Mouse (Mus musculus) heart, adult 9 months (tissue): ENCODE measurements around the gene Hinfp.
"Not testable (repeated sequence)": the region's sequence is repeated elsewhere in the genome, so short reads cannot be mapped to it uniquely, and the experiment has no call there.

Source experiments
- DNase-seq, 2 experiments: peaks; one replicate each; pipeline ENCODE4 v3.0.0; 2022; ENCODE audit warnings: low spot score in 2 of 2

The Hinfp gene

DNA sequence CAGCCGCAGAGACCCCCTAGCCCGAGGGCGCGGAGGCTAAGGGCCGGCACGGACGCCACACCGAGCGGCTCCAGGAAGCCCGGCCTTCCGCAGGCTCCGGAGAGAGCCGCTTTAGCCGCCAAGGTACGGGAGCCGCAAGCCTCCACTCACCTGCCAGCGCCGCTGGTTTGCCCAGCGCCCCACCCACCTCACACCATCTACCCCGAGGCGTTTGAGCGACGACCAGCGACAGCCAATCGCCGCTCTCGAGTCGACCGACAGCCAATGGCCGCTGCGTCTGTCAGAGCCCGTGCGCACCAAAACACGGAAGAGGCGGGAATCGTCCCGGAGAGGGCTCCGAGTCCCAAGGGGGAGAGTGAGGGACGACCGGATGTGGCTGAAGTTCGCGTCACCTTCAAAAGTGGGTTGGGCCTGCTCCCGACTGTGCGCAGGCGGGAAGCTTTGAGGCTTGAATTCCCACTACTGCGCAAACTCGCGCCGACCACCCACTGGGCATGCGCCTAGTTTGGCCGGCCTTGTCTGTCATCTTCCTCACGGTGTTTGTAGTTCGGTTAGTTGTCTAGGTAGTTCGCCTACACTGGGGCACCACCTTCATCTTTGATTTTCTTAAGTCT lies at the start of gene Hinfp:
Hinfp (minus strand) TSS at position 206 of the 614 bp plus-strand sequence.
- peak; percentile 99 for DNase-seq

DNA sequence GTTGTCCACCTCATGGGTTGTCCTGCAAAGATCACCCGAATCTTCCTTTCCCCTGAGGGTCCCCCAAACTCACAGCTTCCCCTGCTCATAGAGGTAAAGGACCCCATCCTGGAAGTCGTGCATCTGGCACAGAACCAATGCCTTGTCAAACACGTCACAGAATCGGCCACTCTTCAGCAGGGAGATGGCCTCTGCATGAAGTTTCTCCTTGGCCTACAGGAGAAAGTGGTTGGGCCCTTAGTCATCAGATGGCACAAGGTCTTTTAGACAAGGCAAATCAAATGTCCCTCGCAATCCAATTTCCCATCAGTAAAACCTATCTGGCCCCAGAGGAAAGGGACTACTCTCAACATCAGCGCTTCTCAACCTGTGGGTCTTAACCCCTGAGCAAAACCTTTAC lies 47.7 kb upstream of the Hinfp start:
- no peak for DNase-seq

DNA sequence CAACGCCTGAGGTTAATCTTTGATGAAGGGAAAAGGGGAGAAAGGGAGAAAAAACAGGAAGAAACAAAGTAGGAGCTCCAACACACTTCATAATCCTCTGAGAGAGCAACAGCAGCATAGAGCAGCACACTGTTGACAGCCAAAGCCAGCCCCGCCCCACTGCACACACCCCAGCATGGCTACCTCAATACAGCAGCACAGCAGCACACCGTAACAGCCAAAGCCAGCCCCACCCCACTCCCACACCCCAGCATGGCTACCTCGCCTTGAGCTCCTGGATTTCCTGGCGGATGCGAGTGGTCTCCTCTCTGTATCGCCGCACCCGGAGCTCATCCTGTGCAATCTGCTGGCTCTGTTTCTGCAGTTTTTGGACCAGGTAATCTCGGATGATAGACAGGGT lies 46.9 kb upstream of the Hinfp start:
- DNase-seq = no peak

DNA sequence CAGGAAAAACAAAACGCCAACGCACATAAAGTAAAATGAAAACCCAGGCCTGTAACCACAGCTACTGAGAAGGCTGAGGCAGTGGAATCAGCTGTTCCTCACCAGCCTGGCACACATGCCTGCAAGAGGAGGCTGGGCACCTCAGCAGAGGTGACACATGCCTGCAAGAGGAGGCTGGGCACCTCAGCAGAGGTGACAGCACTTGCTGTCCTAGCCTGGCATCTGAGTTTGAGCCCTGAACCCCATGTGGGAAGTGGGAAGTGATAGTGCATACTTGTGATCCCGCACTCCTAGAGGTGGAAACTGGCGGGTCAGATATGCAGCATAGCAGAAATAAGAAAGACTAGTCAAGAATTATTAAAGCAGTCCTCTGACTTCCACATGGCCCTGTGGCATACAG lies 45.9 kb upstream of the Hinfp start:
- DNase-seq = no peak

DNA sequence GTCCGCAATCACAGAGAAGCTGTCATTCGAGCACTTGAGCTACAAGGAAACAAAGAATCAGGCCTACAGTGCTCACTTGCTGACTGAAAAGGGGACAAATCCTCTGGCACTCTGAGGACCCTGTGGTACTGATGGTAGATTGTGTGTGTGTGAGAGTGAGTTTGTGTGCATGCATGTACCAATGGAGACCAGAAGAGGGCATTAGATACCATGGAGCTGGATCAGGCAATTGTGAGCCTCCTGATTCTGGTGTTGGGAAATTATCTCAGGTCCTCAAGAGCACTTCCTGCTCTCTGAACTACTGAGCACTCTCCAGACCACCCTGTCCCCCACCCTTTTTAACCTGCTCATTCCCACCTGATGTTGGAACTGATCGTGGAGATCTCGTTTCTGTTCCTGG lies 43.1 kb upstream of the Hinfp start:
- DNase-seq = no peak

DNA sequence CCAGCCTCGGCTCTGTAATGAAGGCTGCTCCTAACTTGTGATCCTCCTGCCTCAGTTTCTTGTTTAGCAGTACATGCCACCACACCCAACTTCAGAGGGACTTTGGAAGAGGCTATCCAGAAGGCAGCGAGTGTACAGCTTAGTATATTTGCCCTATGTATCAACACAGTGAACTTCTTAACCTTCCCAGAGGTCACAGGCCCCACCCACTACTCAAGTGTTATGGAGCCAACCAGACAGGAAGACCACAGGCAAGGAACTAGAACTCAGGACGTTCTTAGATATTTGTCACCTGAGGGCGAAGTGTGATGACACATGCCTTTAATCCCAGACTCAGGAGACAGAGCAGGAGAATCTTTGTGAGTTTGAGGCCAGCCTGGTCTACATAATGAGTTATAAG lies 42.1 kb upstream of the Hinfp start:
- DNase-seq = no peak

DNA sequence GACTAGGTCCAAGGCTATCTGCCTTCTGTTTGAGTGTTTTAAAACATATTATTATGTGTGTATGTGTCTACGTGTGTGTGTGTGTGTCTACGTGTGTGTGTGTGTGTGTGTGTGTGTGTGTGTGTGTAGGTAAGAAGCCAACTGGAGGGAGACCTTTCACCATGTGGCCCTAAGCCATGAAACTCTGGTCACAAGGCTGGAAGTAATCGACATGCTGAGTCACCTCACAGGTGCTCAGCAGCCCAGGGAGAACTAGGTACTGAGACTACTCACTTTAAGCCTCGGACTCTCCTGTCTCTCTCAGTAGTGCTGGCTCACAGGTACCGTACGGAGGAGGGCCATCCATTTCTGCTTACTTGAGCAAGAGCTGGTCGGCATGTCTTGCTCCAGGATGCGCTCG lies 41.7 kb upstream of the Hinfp start:
- no peak for DNase-seq

DNA sequence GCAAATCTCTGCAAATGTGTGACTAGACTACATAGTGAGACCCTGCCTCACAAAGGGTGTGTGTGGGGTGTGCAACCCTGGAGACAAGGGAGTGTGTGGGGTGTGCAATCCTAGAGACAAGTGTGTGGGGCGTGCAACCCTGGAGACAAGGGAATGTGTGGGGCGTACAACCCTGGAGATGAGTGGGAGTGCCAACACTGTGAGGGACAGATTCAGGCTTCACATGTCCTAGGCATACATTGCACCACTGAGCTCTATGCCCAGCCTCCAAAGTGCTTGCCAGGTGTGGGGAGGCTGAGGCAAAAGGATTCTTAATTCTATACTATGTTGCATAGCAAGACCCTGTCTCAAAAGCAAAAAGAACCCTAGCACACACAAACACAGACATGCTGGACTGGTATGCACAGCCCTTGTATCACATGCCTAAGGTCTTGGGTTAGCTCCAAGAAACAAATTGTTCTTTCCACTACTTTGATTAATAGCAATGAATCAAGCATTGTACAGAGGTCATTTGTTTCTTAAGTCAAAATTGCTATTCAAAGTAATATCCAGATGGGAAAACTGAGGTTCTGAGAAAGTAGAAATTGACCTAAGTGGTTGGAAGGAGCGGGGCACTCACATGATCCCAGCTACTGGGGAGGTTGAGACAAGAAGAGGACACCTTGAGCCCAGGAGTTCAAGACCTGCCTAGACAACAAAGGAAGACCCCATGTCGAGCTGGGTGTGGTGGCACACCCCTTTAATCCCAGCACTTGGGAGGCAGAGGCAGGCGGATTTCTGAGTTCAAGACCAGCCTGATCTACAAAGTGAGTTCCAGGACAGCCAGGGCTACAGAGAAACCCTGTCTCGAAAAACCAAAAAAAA lies 40.3 kb upstream of the Hinfp start:
- DNase-seq = no peak

DNA sequence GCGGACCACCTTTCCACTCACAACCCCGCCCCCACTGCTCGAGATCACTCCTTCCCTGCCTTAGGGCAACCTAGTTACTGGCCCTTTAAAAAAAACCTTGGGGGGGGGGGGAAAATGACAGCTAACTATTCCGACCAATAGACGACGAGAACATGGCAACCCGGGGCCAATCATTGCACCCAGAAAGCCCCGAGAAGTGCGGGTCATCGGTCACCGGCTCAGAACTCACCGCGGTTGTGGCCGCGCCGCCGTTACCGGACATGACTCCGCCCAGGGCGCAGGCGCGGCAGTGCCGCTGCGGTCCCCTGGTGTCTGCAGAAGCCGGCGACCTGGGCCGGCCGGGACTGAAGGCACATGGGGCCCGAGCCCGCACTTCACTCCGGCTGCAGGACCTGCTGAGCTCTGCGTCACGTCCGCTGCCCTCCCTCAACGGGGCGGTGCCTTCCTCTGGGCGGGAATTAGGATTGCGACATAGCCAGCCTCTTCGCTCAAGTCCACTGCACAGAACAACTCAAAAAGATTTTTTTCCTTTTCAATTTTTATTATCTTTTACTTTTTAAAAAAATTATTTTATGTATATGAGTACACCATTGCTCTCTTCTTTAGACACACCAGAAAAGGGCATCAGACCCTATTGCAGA lies 38.4 kb upstream of the Hinfp start, which contains the start of gene Hmbs:
Hmbs (minus strand) TSS at position 448 of the 641 bp plus-strand sequence.
- peak; percentile 93 to 94 for DNase-seq

DNA sequence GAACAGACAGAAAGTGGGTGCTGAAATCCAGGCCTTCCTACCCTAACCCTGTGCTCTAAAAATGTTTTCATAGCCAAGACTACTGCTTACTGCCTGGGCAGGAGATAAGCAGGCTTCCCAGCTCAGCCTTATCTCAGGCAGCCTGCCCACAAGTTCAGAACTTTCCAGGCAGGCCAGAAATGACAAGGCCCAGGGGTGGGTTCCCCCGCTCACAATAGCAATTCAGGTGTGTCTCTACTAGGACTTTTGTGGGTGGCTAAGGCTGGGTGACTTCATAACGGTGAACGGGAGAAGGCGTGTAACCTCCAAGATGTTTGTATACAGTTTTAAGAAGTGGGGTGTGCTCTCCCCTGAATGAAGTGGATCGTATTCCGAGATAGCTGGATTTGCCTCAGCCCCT lies 37.8 kb upstream of the Hinfp start:
- DNase-seq = peak; percentile 48 to 62

DNA sequence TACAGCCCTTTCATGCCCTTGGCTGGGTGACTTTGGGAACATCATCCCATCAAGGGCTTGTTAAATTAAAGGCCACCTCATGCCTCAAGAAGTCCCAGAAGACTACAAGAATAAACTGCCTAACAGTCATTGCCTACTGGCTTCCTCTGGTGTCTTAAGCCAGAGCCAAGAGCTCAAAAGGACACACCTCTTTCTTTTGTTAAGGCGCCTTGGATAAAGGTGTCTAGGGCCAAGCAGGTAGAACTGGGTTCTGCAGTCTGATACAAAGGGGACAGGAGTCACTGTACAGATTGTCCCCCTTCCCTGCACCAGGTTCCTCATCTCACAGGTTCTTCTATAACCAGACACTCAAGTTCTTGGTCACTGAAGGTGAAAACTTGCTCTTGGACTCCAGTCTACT lies 37.1 kb upstream of the Hinfp start:
- no peak for DNase-seq

DNA sequence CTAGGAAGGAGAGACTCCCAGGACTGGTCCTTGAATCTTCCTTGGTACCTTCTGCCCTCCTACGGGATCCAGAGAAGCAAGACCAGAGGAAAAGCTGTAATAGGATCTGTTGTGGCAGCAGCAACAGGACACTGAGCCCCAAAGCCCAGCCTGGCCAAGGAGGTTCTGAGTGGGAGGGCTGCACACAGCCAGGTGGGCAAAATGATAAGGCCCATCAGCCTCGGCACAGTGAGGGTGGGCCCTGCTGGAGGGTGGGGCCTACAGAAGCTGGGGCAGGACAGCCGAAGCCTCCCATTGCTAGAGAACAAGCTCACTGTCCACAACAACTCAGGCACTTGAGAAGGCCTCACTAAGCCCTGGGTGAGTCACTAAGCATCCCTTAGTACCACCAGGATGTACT lies 36.7 kb upstream of the Hinfp start:
- DNase-seq = no peak

DNA sequence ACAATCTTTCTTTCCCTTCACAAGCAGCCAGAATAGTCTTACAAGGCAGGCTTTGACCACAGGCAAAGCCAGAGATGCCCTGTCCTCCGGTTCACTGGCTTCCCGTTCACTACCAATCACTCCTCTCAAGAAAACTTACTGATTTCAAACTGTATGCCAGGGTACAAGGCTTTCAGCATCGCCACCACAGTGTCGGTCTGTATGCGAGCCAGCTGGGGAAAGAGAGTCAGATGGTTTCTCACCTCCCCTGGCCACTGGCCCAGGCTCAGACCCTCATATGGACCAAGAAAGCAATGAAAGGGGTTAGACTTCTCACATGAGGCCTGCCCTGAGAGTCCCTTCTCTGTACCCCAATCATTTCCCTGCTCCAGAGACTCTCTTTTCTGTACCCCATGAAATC lies 36.0 kb upstream of the Hinfp start:
- DNase-seq = no peak

DNA sequence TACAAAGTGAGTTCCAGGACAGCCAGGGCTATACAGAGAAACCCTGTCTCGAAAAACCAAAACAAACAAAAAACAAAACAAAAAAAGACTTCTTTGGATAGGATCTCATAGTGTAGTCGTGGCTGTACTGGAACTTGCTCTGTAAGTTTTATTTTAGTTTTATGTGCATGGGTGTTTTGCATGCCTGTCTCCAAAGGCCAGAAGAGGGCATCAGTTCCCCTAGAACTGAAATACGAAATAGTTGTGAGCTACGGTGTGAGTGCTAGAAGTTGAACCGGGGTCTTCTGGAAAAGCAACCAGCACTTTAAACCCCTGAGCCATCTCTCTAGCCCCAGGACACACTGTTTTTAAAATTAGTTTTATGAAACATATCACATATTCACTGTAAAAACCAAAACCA lies 33.1 kb upstream of the Hinfp start:
- no peak for DNase-seq

DNA sequence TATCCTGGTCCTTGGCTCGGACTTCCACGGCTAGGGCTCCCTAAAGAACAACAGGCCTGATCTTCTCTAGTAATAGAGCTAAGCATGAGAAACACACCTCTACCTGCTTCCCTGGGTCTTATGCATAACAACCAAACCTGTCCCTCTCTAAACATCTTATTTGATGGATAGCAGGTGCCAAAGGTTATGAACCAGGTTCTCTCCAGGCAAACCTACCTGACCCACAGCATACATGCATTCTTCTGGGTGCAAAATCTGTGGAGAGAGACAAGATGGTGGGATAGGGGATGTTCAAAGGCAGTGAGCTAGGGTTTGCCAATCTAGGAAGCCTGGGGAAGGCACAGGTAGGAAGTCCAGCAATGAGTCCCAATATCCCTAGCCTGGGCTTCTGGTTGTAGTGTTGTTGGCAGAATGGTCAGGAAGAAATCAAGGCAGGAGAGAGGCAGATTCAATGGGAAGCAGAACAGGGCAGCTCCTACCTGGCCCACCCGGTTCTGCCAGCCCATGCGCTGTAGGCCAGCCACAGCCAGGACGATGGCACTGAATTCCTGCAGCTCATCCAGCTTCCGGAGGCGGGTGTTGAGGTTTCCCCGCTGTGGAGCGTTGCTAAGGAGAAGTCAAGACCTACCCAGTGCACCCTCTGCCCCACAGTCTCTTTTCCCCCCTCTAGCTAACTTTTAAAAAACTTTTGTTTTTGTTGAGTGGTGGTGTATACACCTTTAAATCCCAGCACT lies 32.1 kb upstream of the Hinfp start:
- DNase-seq = no peak

DNA sequence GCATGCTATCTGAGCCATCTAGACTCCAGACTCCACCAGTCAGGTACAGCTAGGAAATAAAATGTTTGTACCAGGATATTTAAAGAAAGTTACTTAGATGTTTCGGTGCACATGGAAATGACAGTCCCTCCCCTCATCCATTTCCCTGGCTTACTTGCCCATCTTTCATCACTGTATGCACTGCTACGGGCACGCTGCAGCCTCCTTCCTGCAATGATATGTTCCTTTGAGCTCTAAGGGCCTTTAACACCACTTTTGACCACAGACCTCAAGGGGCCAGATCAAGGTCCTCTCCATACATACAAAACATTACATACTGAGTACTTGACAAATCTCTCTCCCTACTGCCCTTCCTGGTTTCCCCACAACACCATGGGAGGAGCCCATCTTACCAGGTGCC lies 31.5 kb upstream of the Hinfp start:
- no peak for DNase-seq

DNA sequence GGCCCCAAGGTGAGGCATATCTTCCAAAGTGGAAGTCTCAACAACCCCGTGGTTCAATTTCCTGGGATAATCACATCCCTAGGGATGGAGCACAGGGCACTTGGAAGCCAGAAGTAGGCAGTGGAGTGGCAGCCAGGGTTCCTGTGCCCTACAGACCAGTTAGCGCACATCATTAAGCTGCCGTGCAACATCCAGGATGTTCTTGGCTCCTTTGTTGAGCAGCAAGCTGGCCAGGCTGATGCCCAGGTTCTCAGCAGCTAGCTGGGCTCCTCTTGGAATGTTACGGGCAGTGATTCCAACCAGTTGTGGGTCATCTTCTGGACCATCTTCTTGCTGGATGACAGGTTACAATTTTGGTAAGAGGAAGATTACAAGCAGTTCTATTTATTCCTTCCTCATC lies 31.0 kb upstream of the Hinfp start:
- DNase-seq = not testable (repeated sequence)

DNA sequence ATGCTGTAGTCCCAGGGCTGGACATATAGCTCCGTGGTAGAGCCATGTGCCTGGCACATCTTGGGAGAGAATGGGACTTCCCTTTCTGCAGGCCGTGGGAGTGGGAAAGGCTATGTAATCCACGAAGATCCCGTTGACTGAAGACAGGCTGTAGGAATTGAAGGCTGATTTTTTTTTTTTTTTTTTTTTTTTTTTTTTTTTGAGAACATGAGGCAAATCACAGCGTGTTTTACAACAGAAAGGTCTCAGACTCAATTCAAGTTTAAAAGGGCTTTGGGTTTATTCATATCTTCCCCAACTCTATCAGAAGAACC lies 30.6 kb upstream of the Hinfp start:
- DNase-seq = no peak

DNA sequence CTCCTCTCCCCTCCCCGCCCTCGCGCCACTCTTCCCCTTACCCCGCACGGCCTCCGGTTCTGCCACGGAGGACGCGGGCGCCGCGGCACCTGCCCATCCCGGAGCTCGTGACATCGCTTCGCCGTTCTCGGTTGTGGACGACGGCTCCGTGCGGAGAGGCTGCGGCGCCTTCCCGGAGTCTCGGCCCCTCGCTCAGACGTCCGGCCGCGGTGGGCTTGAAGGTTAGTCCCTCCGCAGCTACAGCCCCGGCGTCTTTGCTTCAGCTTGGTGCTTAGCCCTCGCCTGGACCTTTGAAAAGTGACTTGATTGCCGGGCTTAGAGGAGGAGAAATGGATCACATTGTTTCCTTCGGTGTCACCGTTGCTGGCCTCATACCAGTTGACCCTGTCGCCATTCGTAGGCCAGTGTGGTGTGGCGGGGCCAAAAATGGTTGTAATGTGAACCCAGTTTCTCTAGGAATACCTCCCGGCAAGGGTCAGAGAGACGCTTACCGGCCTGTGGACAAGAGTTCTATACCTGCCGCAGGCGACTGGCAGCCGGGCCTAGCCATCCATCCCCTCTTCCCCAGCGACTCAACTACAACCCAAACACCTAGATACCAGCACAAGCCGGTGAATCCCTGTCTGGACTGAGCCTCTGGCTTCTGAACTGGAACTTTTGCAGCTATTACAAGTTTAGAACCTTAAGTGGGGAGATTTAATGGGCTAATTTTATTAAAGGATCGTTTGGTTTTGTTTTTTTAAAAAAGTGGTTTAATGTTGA lies 30.0 kb upstream of the Hinfp start:
- DNase-seq = peak; percentile 25 to 34

DNA sequence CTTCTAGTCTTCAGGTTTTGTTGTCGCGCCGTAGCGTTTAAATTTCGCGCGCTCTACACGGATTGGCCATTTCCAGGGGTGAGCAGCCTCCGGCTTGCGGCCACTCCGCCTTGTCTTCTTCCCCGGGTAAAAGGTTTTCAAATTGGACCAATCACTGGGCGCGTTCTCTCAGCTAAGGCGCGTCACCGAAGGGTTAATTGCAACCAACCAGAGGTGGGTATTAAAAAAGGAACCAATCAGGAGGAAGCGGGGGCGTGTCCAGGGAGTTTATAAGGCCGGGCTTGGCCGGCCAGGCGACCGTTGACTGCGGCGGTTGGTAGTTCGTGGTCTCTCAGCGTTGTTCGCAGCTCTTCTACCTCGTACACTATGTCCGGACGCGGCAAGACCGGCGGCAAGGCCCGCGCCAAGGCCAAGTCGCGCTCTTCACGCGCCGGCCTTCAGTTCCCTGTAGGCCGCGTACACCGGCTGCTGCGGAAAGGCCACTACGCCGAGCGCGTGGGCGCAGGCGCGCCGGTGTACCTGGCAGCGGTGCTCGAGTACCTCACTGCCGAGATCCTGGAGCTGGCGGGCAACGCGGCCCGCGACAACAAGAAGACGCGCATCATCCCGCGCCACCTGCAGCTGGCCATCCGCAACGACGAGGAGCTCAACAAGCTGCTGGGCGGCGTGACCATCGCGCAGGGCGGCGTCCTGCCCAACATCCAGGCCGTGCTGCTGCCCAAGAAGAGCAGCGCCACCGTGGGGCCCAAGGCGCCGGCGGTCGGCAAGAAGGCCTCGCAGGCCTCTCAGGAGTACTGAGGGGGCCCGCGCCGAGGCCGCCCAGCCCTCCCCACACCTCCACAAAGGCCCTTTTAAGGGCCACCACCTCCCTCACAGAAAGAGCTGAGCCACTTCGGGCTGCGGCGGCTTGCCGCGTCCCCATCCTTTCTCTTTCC lies 29.2 kb upstream of the Hinfp start, which contains the start of gene H2afx:
H2afx (plus strand) TSS at position 299 of the 935 bp plus-strand sequence.
- peak; percentile 99 to 100 for DNase-seq
